ENCODE assay signal across 17 mouse cellular contexts in genomic region chr1:35495963-35496362, GRCm38 (mm10).
DNase-seq lines count a peak whose midpoint lies in the region; ATAC-seq lines count a peak whose summit lies in the region.
"Had no signal": no experiment of that assay in that cellular context is flagged by ENCODE, and none has a peak within 500 bp of the region (broad histone marks: within the 10 kb centered on the region; RNA-seq: fewer than 3 reads in every experiment).

No protein-coding gene starts in this region.

- DNase-seq in frontal cortex, adult 2 months (ENCODE audit: extremely low spot score in 1 of 2, low spot score in 1 of 2): peak; percentile 2 to 7
- DNase-seq in frontal cortex, postnatal 14 days (ENCODE audit: low spot score in 2 of 2): no peak
- DNase-seq in kidney, postnatal 14 days: peak; percentile 44
- DNase-seq in neural tube, embryonic 10.5 days (ENCODE audit: extremely low spot score, low spot score): no peak
- no peak for DNase-seq in B cell, adult 2 months
- DNase-seq: cerebellum, adult 8-10 months; kidney, adult 11 months; liver, postnatal 0 days; lung, postnatal 36 days had no signal

- no peaks in the 10 kb centered on the region for H3K27me3 ChIP-seq in kidney, embryonic 14.5 days (ENCODE audit: control insufficient read depth, insufficient read depth, low read length)
- no peaks in the 10 kb centered on the region for H3K27me3 ChIP-seq in neural tube, embryonic 13.5 days
- no peaks in the 10 kb centered on the region for H3K27me3 ChIP-seq in neural tube, embryonic 15.5 days (replicated peaks)
- H3K27me3 ChIP-seq: forebrain, embryonic 12.5 days; hindbrain, embryonic 15.5 days; midbrain, embryonic 12.5 days had no signal

- no peak for ATAC-seq in kidney, embryonic 14.5 days (ENCODE audit: low FRiP score, low TSS enrichment)
- ATAC-seq in neural tube, embryonic 13.5 days (ENCODE audit: low read depth): peak; percentile 65; the same call in 1 of the 2 replicates
- ATAC-seq in neural tube, embryonic 15.5 days (ENCODE audit: low FRiP score): 0 out of 2 replicates have a peak, but pooled peaks have one; percentile 53
- ATAC-seq: liver, postnatal 0 days had no signal

- no peaks in the 10 kb centered on the region for H3K9me3 ChIP-seq in kidney, embryonic 14.5 days (ENCODE audit: control insufficient read depth, low read length)
- no peaks in the 10 kb centered on the region for H3K9me3 ChIP-seq in neural tube, embryonic 13.5 days
- H3K9me3 ChIP-seq in neural tube, embryonic 15.5 days (replicated peaks): no peaks in the 10 kb centered on the region
- H3K9me3 ChIP-seq: embryonic facial prominence, embryonic 10.5 days; forebrain, embryonic 12.5 days; hindbrain, embryonic 15.5 days; limb, embryonic 10.5 days; midbrain, embryonic 12.5 days had no signal

- H3K27ac ChIP-seq in kidney, embryonic 14.5 days (ENCODE audit: low read depth, low read length): no peak overlapping the region
- peak overlapping the region; percentile 29 for H3K27ac ChIP-seq in neural tube, embryonic 13.5 days (replicated peaks)
- 0 out of 2 replicates have a peak overlapping the region, but pooled peaks have one; percentile 28 for H3K27ac ChIP-seq in neural tube, embryonic 15.5 days (replicated peaks)
- H3K27ac ChIP-seq: embryonic facial prominence, embryonic 10.5 days; forebrain, embryonic 12.5 days; hindbrain, embryonic 15.5 days; limb, embryonic 10.5 days; midbrain, embryonic 12.5 days had no signal

- H3K4me1 ChIP-seq in kidney, embryonic 14.5 days (ENCODE audit: control insufficient read depth, insufficient read depth, low read length): no peaks in the 10 kb centered on the region
- peaks cover 8% of the 10 kb centered on the region; the same call in 1 of the 2 replicates for H3K4me1 ChIP-seq in neural tube, embryonic 13.5 days (replicated peaks)
- peaks cover 6% of the 10 kb centered on the region for H3K4me1 ChIP-seq in neural tube, embryonic 15.5 days
- H3K4me1 ChIP-seq: embryonic facial prominence, embryonic 10.5 days; forebrain, embryonic 12.5 days; limb, embryonic 10.5 days; midbrain, embryonic 12.5 days had no signal

- WGBS in kidney, embryonic 14.5 days: 52% methylated on average over 5 of the region's 5 CpGs
- 31% methylated on average over 5 of the region's 5 CpGs for WGBS in neural tube, embryonic 13.5 days
- 12% methylated on average over 5 of the region's 5 CpGs for WGBS in neural tube, embryonic 15.5 days

- H3K4me2 ChIP-seq in kidney, embryonic 14.5 days (replicated peaks; ENCODE audit: low read depth, low read length): no peak overlapping the region
- no peak overlapping the region for H3K4me2 ChIP-seq in neural tube, embryonic 13.5 days
- no peak overlapping the region for H3K4me2 ChIP-seq in neural tube, embryonic 15.5 days
- H3K4me2 ChIP-seq: forebrain, embryonic 12.5 days; hindbrain, embryonic 15.5 days; midbrain, embryonic 12.5 days had no signal

- no peaks in the 10 kb centered on the region for H3K36me3 ChIP-seq in kidney, embryonic 14.5 days (ENCODE audit: control insufficient read depth, insufficient read depth, low read length)
- no peaks in the 10 kb centered on the region for H3K36me3 ChIP-seq in neural tube, embryonic 13.5 days
- H3K36me3 ChIP-seq in neural tube, embryonic 15.5 days: no peaks in the 10 kb centered on the region
- H3K36me3 ChIP-seq: embryonic facial prominence, embryonic 10.5 days; forebrain, embryonic 12.5 days; hindbrain, embryonic 15.5 days; limb, embryonic 10.5 days; midbrain, embryonic 12.5 days had no signal

- H3K9ac ChIP-seq in kidney, embryonic 14.5 days (ENCODE audit: low read depth, low read length): no peak overlapping the region
- no peak overlapping the region for H3K9ac ChIP-seq in neural tube, embryonic 13.5 days
- no peak overlapping the region for H3K9ac ChIP-seq in neural tube, embryonic 15.5 days (replicated peaks)
- H3K9ac ChIP-seq: forebrain, embryonic 12.5 days; hindbrain, embryonic 15.5 days; liver, postnatal 0 days; midbrain, embryonic 12.5 days had no signal

- no peak overlapping the region for H3K4me3 ChIP-seq in kidney, embryonic 14.5 days (ENCODE audit: low read length)
- H3K4me3 ChIP-seq in neural tube, embryonic 13.5 days: no peak overlapping the region
- no peak overlapping the region for H3K4me3 ChIP-seq in neural tube, embryonic 15.5 days (replicated peaks)
- H3K4me3 ChIP-seq: embryonic facial prominence, embryonic 10.5 days; forebrain, embryonic 12.5 days; hindbrain, embryonic 15.5 days; limb, embryonic 10.5 days; midbrain, embryonic 12.5 days had no signal

Comparison
In these comparisons a context has a peak if more than half of its experiments do, and no peak if none do; other contexts are left out.
1. DNase-seq: peak in frontal cortex, adult 2 months (2 of 2) and kidney, postnatal 14 days (single experiment); none in frontal cortex, postnatal 14 days (0 of 2), neural tube, embryonic 10.5 days (single experiment) and B cell, adult 2 months (0 of 2).